Mouse (Mus musculus): ENCODE results near the gene Ube2o.

- no peak for TF ChIP-seq CTCF (IDR thresholded peaks at IDR 0.05; ENCODE audit: control insufficient read depth, insufficient read depth, insufficient read length)
- TF ChIP-seq CEBPB (IDR thresholded peaks at IDR 0.05; ENCODE audit: low read depth), result no peak
- no peak for TF ChIP-seq MYOD1 (IDR thresholded peaks at IDR 0.05; ENCODE audit: control insufficient read depth, insufficient read length, low read depth)
- TF ChIP-seq MAX (IDR thresholded peaks at IDR 0.05), result no peak
- no peak for TF ChIP-seq FOSL1 (IDR thresholded peaks at IDR 0.05; ENCODE audit: insufficient read depth, low read length, poor library complexity, severe bottlenecking)
- TF ChIP-seq MYOG (IDR thresholded peaks at IDR 0.05; ENCODE audit: control insufficient read depth, extremely low read depth, insufficient read length), result no peak
Measured at GRCm38 (mm10) chr11:116567531-116567930, 13.7 kb downstream of the Ube2o start.
